Mouse (Mus musculus): Measurements from ENCODE around the gene Ttll3.

Gene Ttll3

DNA sequence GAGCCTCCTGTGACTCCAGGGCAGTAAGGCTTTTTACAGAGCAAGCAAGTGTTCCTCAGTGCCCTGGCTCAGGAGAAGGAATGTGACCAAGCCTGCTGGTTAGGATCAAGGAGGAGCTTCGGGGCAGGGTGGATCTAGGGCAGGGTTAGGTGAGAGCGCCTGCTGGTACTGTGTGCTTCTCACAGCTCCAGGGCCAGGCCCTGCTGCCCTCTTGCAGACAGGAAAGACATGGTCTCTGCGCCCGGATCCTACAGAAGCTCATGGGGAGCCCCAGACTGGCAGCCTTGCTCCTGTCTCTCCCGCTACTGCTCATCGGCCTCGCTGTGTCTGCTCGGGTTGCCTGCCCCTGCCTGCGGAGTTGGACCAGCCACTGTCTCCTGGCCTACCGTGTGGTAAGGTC lies 69.6 kb downstream of the Ttll3 start:
- no peak for DNase-seq (ENCODE audit: low spot score)

DNA sequence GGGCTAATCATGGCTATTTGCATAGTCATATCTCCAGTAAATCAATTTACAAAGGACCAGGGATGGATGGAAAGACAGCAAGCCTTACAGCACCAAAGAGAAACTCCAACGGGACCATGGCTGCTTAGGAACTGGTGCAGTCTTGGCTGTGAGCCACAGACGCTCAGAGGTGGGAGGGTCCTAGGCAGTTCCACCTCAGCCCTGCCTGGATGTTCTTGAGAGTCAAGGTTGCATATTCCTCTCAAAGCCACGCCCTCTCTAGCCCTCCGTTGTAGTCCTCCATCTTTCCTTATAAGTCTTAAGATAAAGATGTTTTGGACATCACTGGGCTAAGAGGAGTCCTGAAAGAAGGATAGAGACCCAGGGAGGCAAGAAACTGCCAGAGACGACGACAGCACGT lies 75.0 kb downstream of the Ttll3 start:
- no peak for DNase-seq (ENCODE audit: low spot score)

Data from retina, embryonic 14.5 days (tissue).